Mouse (Mus musculus): ENCODE measurements at regions not wholly inside any gene's neighbourhood (a gene's known extent, or its start where the extent isn't known, plus 50 kb on each side); places are given as distances from the start of the nearest gene placed in this dataset.

GRCm38 (mm10) chr14:58780306-58780705 lies 362.4 kb downstream of the 1700129C05Rik start:
- no peak overlapping the region for H3K4me2 ChIP-seq (ENCODE audit: low read depth, low read length)
- H3K36me3 ChIP-seq (ENCODE audit: control insufficient read depth, insufficient read depth): no peaks in the 10 kb centered on the region
- no peak overlapping the region for H3K9ac ChIP-seq (ENCODE audit: low read length)
- H3K9me3 ChIP-seq (replicated peaks; ENCODE audit: control insufficient read depth, low read length): no peaks in the 10 kb centered on the region
- 84% methylated on average over 4 of the region's 4 CpGs for WGBS
- H3K4me3 ChIP-seq (ENCODE audit: low read length): no peak overlapping the region
- ATAC-seq (replicated peaks; ENCODE audit: extremely low read depth, insufficient read depth, low FRiP score): no peak
- no peak overlapping the region for H3K27ac ChIP-seq (ENCODE audit: low read length)
- peaks cover 8% of the 10 kb centered on the region; the same call in 1 of the 2 replicates for H3K4me1 ChIP-seq (ENCODE audit: control insufficient read depth, insufficient read depth, low read length)
- no peaks in the 10 kb centered on the region for H3K27me3 ChIP-seq (ENCODE audit: control insufficient read depth, insufficient read depth, low read length)

DNA sequence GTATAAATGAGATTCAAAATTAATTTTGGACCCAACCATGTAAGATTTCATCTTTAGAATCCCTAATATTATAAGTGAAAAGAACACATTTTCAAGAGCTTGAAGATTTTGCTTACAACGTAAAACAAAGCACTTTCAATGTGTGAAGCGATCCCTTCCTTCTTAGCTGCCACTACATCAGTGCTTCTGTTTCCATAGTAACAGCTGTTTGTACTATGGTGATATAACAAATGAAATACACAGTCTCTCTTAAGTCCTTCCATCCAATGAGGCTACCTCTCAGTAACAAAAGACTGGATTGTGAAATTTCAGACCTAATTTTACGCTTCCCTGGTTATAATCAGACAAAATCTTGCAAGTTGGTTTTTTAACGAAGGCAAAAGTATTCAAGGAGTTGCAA lies 364.0 kb downstream of the 1700129C05Rik start:
- WGBS: 75% methylated on average over 4 of the region's 4 CpGs

GRCm38 (mm10) chr14:58761291-58761690 lies 381.4 kb downstream of the 1700129C05Rik start:
- Histone ChIP-seq H3K36me3 (ENCODE audit: control insufficient read depth, insufficient read depth) (no peaks in the 10 kb centered on the region), H3K4me3 (ENCODE audit: low read length) (no peak overlapping the region), H3K27ac (ENCODE audit: low read length) (no peak overlapping the region), H3K4me1 (ENCODE audit: control insufficient read depth, insufficient read depth, low read length) (no peaks in the 10 kb centered on the region), H3K27me3 (ENCODE audit: control insufficient read depth, insufficient read depth, low read length) (no peaks in the 10 kb centered on the region), H3K4me2 (ENCODE audit: low read depth, low read length) (no peak overlapping the region), H3K9me3 (replicated peaks; ENCODE audit: control insufficient read depth, low read length) (no peaks in the 10 kb centered on the region), H3K9ac (ENCODE audit: low read length) (no peak overlapping the region)
- no peak for ATAC-seq (replicated peaks; ENCODE audit: extremely low read depth, insufficient read depth, low FRiP score)
- 86% methylated on average over 2 of the region's 2 CpGs for WGBS

More for the DNA sequence above, 364.0 kb downstream of the 1700129C05Rik start:
- H3K27me3 ChIP-seq (ENCODE audit: control insufficient read depth, insufficient read depth, low read length): no peaks in the 10 kb centered on the region
- no peak overlapping the region for H3K27ac ChIP-seq (ENCODE audit: low read length)
- H3K4me3 ChIP-seq (ENCODE audit: low read length): no peak overlapping the region
- H3K4me1 ChIP-seq (ENCODE audit: control insufficient read depth, insufficient read depth, low read length): peaks cover 8% of the 10 kb centered on the region; the same call in 1 of the 2 replicates
- no peaks in the 10 kb centered on the region for H3K36me3 ChIP-seq (ENCODE audit: control insufficient read depth, insufficient read depth)
- no peak overlapping the region for H3K4me2 ChIP-seq (ENCODE audit: low read depth, low read length)
- no peak overlapping the region for H3K9ac ChIP-seq (ENCODE audit: low read length)
- H3K9me3 ChIP-seq (replicated peaks; ENCODE audit: control insufficient read depth, low read length): no peaks in the 10 kb centered on the region
- ATAC-seq (replicated peaks; ENCODE audit: extremely low read depth, insufficient read depth, low FRiP score): no peak

GRCm38 (mm10) chr14:58759759-58760158 lies 382.9 kb downstream of the 1700129C05Rik start:
- Histone ChIP-seq H3K4me3 (ENCODE audit: low read length) (no peak overlapping the region), H3K27me3 (ENCODE audit: control insufficient read depth, insufficient read depth, low read length) (no peaks in the 10 kb centered on the region), H3K9me3 (replicated peaks; ENCODE audit: control insufficient read depth, low read length) (no peaks in the 10 kb centered on the region), H3K36me3 (ENCODE audit: control insufficient read depth, insufficient read depth) (no peaks in the 10 kb centered on the region), H3K9ac (ENCODE audit: low read length) (no peak overlapping the region), H3K4me2 (ENCODE audit: low read depth, low read length) (no peak overlapping the region), H3K27ac (ENCODE audit: low read length) (no peak overlapping the region), H3K4me1 (ENCODE audit: control insufficient read depth, insufficient read depth, low read length) (no peaks in the 10 kb centered on the region)
- WGBS: 80% methylated on average over 4 of the region's 4 CpGs
- ATAC-seq (replicated peaks; ENCODE audit: extremely low read depth, insufficient read depth, low FRiP score): no peak

DNA sequence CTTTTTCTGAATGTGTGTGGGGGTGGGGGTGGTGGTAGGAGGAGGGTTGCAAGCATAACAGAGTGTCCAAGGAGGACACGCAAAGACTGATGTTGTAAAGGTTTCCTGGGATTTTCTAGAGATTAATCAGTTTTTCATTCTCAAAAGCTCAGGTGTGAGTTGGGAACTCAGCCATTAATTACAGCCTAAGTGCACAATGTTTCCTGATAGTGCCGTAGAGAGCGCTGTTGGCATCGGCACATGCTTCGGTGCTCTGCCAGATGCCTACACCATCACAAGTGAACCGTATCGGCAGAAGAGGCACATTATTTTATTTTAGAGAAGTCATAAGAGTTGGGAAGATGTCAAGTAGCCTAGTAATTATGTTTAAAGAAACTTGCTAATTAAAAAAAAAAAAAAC lies 388.9 kb downstream of the 1700129C05Rik start:
- 89% methylated on average over 7 of the region's 7 CpGs for WGBS
- H3K4me1 ChIP-seq (ENCODE audit: control insufficient read depth, insufficient read depth, low read length): no peaks in the 10 kb centered on the region
- H3K4me2 ChIP-seq (ENCODE audit: low read depth, low read length): no peak overlapping the region
- H3K4me3 ChIP-seq (ENCODE audit: low read length): no peak overlapping the region
- ATAC-seq (replicated peaks; ENCODE audit: extremely low read depth, insufficient read depth, low FRiP score): no peak
- H3K27ac ChIP-seq (ENCODE audit: low read length): no peak overlapping the region
- no peaks in the 10 kb centered on the region for H3K36me3 ChIP-seq (ENCODE audit: control insufficient read depth, insufficient read depth)
- H3K27me3 ChIP-seq (ENCODE audit: control insufficient read depth, insufficient read depth, low read length): no peaks in the 10 kb centered on the region
- H3K9ac ChIP-seq (ENCODE audit: low read length): no peak overlapping the region
- no peaks in the 10 kb centered on the region for H3K9me3 ChIP-seq (replicated peaks; ENCODE audit: control insufficient read depth, low read length)

DNA sequence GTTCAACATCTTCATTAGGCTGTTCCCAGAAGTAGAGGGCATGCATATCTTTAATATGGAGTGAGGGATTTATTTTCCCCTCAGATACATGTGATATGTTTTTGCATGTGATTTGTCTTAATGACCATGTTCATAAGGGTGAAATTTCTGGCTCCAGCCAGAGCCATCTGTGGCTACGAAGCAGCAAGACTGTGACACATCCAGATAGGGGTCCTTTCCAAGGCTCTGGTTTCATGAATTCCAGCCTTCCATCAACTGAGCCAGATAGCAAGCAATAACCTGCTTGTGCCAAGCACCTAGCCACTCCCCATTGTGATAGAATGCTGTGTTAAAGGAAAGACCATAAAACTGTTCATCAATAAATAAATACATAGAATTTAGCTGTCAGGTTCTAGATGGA lies 389.6 kb downstream of the 1700129C05Rik start:
- no peak overlapping the region for H3K27ac ChIP-seq (ENCODE audit: low read length)
- WGBS: 77% methylated on average over 1 of the region's 1 CpGs
- H3K36me3 ChIP-seq (ENCODE audit: control insufficient read depth, insufficient read depth): no peaks in the 10 kb centered on the region
- no peaks in the 10 kb centered on the region for H3K9me3 ChIP-seq (replicated peaks; ENCODE audit: control insufficient read depth, low read length)
- H3K4me1 ChIP-seq (ENCODE audit: control insufficient read depth, insufficient read depth, low read length): no peaks in the 10 kb centered on the region
- no peaks in the 10 kb centered on the region for H3K27me3 ChIP-seq (ENCODE audit: control insufficient read depth, insufficient read depth, low read length)
- no peak for ATAC-seq (replicated peaks; ENCODE audit: extremely low read depth, insufficient read depth, low FRiP score)
- no peak overlapping the region for H3K4me2 ChIP-seq (ENCODE audit: low read depth, low read length)
- H3K4me3 ChIP-seq (ENCODE audit: low read length): no peak overlapping the region
- H3K9ac ChIP-seq (ENCODE audit: low read length): no peak overlapping the region

DNA sequence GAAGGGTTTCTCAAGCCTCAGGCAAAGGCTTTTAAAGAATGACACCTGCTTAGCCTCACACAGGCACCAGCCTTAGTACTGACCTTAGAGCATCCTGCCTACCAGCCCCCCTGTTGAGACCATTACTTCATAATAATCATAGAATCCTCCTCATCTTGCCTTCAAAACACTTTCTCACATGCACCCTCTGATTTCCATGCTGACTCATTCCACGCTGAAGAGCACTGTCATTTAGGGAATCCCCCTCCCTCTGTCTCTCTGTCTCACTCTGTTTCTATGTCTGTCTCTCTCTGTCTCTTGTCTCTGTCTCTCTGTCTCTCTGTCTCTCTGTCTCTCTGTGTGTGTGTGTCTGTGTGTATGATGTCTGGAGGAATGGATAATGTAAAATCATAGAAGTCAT lies 416.3 kb downstream of the 1700129C05Rik start:
- no peaks in the 10 kb centered on the region for H3K36me3 ChIP-seq (ENCODE audit: control insufficient read depth, insufficient read depth)
- H3K9ac ChIP-seq (ENCODE audit: low read length): no peak overlapping the region
- WGBS: 74% methylated on average over 1 of the region's 1 CpGs
- no peak overlapping the region for H3K4me3 ChIP-seq (ENCODE audit: low read length)
- H3K27me3 ChIP-seq (ENCODE audit: control insufficient read depth, insufficient read depth, low read length): no peaks in the 10 kb centered on the region
- H3K4me2 ChIP-seq (ENCODE audit: low read depth, low read length): no peak overlapping the region
- no peak for ATAC-seq (replicated peaks; ENCODE audit: extremely low read depth, insufficient read depth, low FRiP score)
- H3K27ac ChIP-seq (ENCODE audit: low read length): no peak overlapping the region
- H3K4me1 ChIP-seq (ENCODE audit: control insufficient read depth, insufficient read depth, low read length): no peaks in the 10 kb centered on the region
- no peaks in the 10 kb centered on the region for H3K9me3 ChIP-seq (replicated peaks; ENCODE audit: control insufficient read depth, low read length)

GRCm38 (mm10) chr14:58714856-58715255 lies 427.8 kb downstream of the 1700129C05Rik start:
- Histone ChIP-seq H3K9ac (ENCODE audit: low read length) (no peak overlapping the region), H3K4me2 (ENCODE audit: low read depth, low read length) (no peak overlapping the region), H3K27ac (ENCODE audit: low read length) (no peak overlapping the region), H3K4me3 (ENCODE audit: low read length) (no peak overlapping the region), H3K9me3 (replicated peaks; ENCODE audit: control insufficient read depth, low read length) (no peaks in the 10 kb centered on the region), H3K36me3 (ENCODE audit: control insufficient read depth, insufficient read depth) (no peaks in the 10 kb centered on the region), H3K4me1 (ENCODE audit: control insufficient read depth, insufficient read depth, low read length) (no peaks in the 10 kb centered on the region), H3K27me3 (ENCODE audit: control insufficient read depth, insufficient read depth, low read length) (no peaks in the 10 kb centered on the region)
- no peak for ATAC-seq (replicated peaks; ENCODE audit: extremely low read depth, insufficient read depth, low FRiP score)

DNA sequence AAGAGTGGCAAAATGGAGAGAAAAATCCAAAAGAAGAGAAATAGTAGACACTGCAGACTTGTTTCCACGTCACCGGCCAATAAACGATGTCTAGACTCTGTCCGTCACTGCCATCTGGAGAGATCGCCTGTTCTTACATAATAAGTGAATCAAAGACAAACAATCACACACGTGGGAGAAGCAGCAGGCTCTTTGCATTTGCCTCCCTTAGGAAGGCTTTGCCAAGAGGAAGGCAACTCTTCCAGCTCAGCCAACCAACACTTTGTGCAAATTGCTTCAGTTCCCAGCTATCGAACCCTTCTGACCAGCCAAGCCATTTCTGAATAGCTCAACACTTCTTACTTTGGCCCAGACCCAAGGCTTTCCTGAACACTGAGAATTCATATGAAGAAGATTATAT lies 432.8 kb downstream of the 1700129C05Rik start:
- Histone ChIP-seq H3K9me3 (replicated peaks; ENCODE audit: control insufficient read depth, low read length) (no peaks in the 10 kb centered on the region), H3K36me3 (ENCODE audit: control insufficient read depth, insufficient read depth) (no peaks in the 10 kb centered on the region), H3K27me3 (ENCODE audit: control insufficient read depth, insufficient read depth, low read length) (no peaks in the 10 kb centered on the region), H3K9ac (ENCODE audit: low read length) (no peak overlapping the region), H3K4me3 (ENCODE audit: low read length) (no peak overlapping the region), H3K4me2 (ENCODE audit: low read depth, low read length) (no peak overlapping the region), H3K27ac (ENCODE audit: low read length) (no peak overlapping the region), H3K4me1 (ENCODE audit: control insufficient read depth, insufficient read depth, low read length) (no peaks in the 10 kb centered on the region)
- ATAC-seq (replicated peaks; ENCODE audit: extremely low read depth, insufficient read depth, low FRiP score): no peak
- 68% methylated on average over 7 of the region's 7 CpGs for WGBS

DNA sequence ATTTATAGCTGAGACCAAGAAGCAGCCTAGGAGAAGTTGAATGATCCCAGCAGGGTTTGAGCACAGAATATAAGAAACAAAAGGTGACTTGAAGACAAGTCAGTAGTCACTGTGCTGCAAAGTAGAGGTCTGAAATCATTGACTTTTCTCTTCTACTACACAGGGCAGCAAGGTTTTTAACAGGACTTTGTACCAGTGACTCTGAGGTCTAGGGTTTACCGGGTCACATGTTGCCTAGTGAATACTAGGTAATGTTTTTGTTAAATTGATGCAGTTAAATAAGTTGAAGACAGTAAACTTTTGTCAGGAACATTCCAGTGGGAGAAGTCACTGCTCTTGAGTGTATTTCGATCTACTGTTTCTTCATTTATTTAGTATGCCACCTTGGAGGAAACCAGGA lies 433.4 kb downstream of the 1700129C05Rik start:
- Histone ChIP-seq H3K9me3 (replicated peaks; ENCODE audit: control insufficient read depth, low read length) (no peaks in the 10 kb centered on the region), H3K27ac (ENCODE audit: low read length) (no peak overlapping the region), H3K27me3 (ENCODE audit: control insufficient read depth, insufficient read depth, low read length) (no peaks in the 10 kb centered on the region), H3K36me3 (ENCODE audit: control insufficient read depth, insufficient read depth) (no peaks in the 10 kb centered on the region), H3K9ac (ENCODE audit: low read length) (no peak overlapping the region), H3K4me2 (ENCODE audit: low read depth, low read length) (no peak overlapping the region), H3K4me1 (ENCODE audit: control insufficient read depth, insufficient read depth, low read length) (no peaks in the 10 kb centered on the region), H3K4me3 (ENCODE audit: low read length) (no peak overlapping the region)
- ATAC-seq (replicated peaks; ENCODE audit: extremely low read depth, insufficient read depth, low FRiP score): no peak
- WGBS: 87% methylated on average over 2 of the region's 2 CpGs
